Mouse (Mus musculus) limb, embryonic 14.5 days (tissue): ENCODE measurements at regions not wholly inside any gene's neighbourhood (a gene's known extent, or its start where the extent isn't known, plus 50 kb on each side); places are given as distances from the start of the nearest gene placed in this dataset.

Source experiments
- ATAC-seq: fragments of 200-750 bp; cut with Nextera tagmentation; 2 replicates; pipeline ENCODE4 v1.8.0; 2017; ENCODE audit warnings: low read depth, moderate number of reproducible peaks, moderate TSS enrichment; ENCODE audit not compliant: low FRiP score
- DNase-seq: peaks from one replicate; pipeline ENCODE4 v3.0.0-alpha.2; 2015; ENCODE audit warnings: low spot score
- H3K27ac ChIP-seq: fragments of 300-500 bp; sonication (generic); replicated peaks from 2 replicates; pipeline ENCODE4 v1.5.1; 2014; ENCODE audit warnings: low read depth, mild to moderate bottlenecking, low read length, moderate library complexity, mixed read lengths
- H3K27me3 ChIP-seq: fragments of 300-500 bp; sonication (generic); 2 replicates; pipeline ENCODE4 v1.6.1; 2014; ENCODE audit warnings: low read length, mixed read lengths; ENCODE audit not compliant: control insufficient read depth, insufficient read depth
- H3K36me3 ChIP-seq: fragments of 300-500 bp; sonication (generic); 2 replicates; pipeline ENCODE4 v1.6.1; 2014; ENCODE audit warnings: mild to moderate bottlenecking, low read length, moderate library complexity, mixed read lengths; ENCODE audit not compliant: control insufficient read depth, insufficient read depth
- H3K4me1 ChIP-seq: fragments of 300-500 bp; sonication (generic); 2 replicates; pipeline ENCODE4 v1.6.1; 2014; ENCODE audit warnings: antibody characterized with exemption, low read length, mixed read lengths; ENCODE audit not compliant: control insufficient read depth, insufficient read depth
- H3K4me2 ChIP-seq: fragments of 300-500 bp; sonication (generic); replicated peaks from 2 replicates; pipeline ENCODE4 v1.6.1; 2014; ENCODE audit warnings: low read depth, mild to moderate bottlenecking, low read length, moderate library complexity; ENCODE audit not compliant: severe bottlenecking
- H3K4me3 ChIP-seq: fragments of 300-500 bp; sonication (generic); replicated peaks from 2 replicates; pipeline ENCODE4 v1.5.1; 2014; ENCODE audit warnings: low read length
- H3K9ac ChIP-seq: fragments of 300-500 bp; sonication (generic); 2 replicates; pipeline ENCODE4 v1.6.1; 2014; ENCODE audit warnings: mild to moderate bottlenecking, low read depth, low read length, moderate library complexity; ENCODE audit not compliant: severe bottlenecking
- H3K9me3 ChIP-seq: fragments of 300-500 bp; sonication (generic); 2 replicates; pipeline ENCODE4 v1.6.1; 2016; ENCODE audit warnings: low read length; ENCODE audit not compliant: control insufficient read depth
- POLR2A ChIP-seq: fragments of 200-500 bp; IDR thresholded peaks from 2 replicates; pipeline ENCODE4 v1.8.0; 2012; ENCODE audit warnings: inconsistent platforms, mild to moderate bottlenecking, moderate library complexity, borderline replicate concordance; ENCODE audit not compliant: insufficient read depth, insufficient read length; ENCODE audit errors: extremely low read depth
- WGBS: fragments of 180-500 bp; shearing (Covaris S2); extraction: QIAGEN DNeasy Blood & Tissue Kit; methylation state at CpG from one replicate; pipeline ENCODE4 v1.1.7; 2014; 5-methylcytosine and 5-hydroxymethylcytosine counted together

GRCm38 (mm10) chr12:25365600-25366267, 268.8 kb upstream of the Id2 start:
- Histone ChIP-seq H3K4me1 (no peaks in the 10 kb centered on the region), H3K4me3 (no peak overlapping the region), H3K9me3 (no peaks in the 10 kb centered on the region), H3K36me3 (no peaks in the 10 kb centered on the region), H3K9ac (no peak overlapping the region), H3K27me3 (no peaks in the 10 kb centered on the region), H3K4me2 (no peak overlapping the region), H3K27ac (no peak overlapping the region)
- DNase-seq (no peak), ATAC-seq (no peak)
- TF ChIP-seq POLR2A: no peak
- WGBS: 50% methylated on average over 3 of the region's 3 CpGs

GRCm38 (mm10) chr12:25364966-25365568, 268.1 kb upstream of the Id2 start:
- Histone ChIP-seq H3K36me3 (no peaks in the 10 kb centered on the region), H3K4me3 (no peak overlapping the region), H3K27me3 (no peaks in the 10 kb centered on the region), H3K4me2 (no peak overlapping the region), H3K27ac (no peak overlapping the region), H3K9ac (no peak overlapping the region), H3K9me3 (no peaks in the 10 kb centered on the region), H3K4me1 (no peaks in the 10 kb centered on the region)
- WGBS: 50% methylated on average over 7 of the region's 7 CpGs
- DNase-seq: no peak
- no peak for TF ChIP-seq POLR2A
- ATAC-seq: no peak

GRCm38 (mm10) chr12:25363839-25364238, 266.9 kb upstream of the Id2 start:
- ATAC-seq: no peak
- no peak overlapping the region for H3K4me2 ChIP-seq
- no peaks in the 10 kb centered on the region for H3K27me3 ChIP-seq
- no peak overlapping the region for H3K9ac ChIP-seq
- no peak for DNase-seq
- no peak overlapping the region for H3K4me3 ChIP-seq
- H3K9me3 ChIP-seq: no peaks in the 10 kb centered on the region
- WGBS: 88% methylated on average over 9 of the region's 9 CpGs
- no peak for TF ChIP-seq POLR2A
- no peak overlapping the region for H3K27ac ChIP-seq
- H3K4me1 ChIP-seq: no peaks in the 10 kb centered on the region
- no peaks in the 10 kb centered on the region for H3K36me3 ChIP-seq

GRCm38 (mm10) chr12:25363341-25363740, 266.4 kb upstream of the Id2 start:
- H3K4me1 ChIP-seq: no peaks in the 10 kb centered on the region
- no peak overlapping the region for H3K4me2 ChIP-seq
- no peak overlapping the region for H3K4me3 ChIP-seq
- H3K27ac ChIP-seq: no peak overlapping the region
- ATAC-seq (no peak), DNase-seq (no peak)
- no peak for TF ChIP-seq POLR2A
- no peak overlapping the region for H3K9ac ChIP-seq
- no peaks in the 10 kb centered on the region for H3K36me3 ChIP-seq
- no peaks in the 10 kb centered on the region for H3K27me3 ChIP-seq
- no peaks in the 10 kb centered on the region for H3K9me3 ChIP-seq
- WGBS: 73% methylated on average over 3 of the region's 3 CpGs

- Histone ChIP-seq H3K4me3 (no peak overlapping the region), H3K9me3 (no peaks in the 10 kb centered on the region), H3K27ac (no peak overlapping the region), H3K36me3 (no peaks in the 10 kb centered on the region), H3K4me1 (no peaks in the 10 kb centered on the region), H3K27me3 (no peaks in the 10 kb centered on the region), H3K9ac (no peak overlapping the region), H3K4me2 (no peak overlapping the region)
- 95% methylated on average over 4 of the region's 4 CpGs for WGBS
- ATAC-seq (no peak), DNase-seq (no peak)
- no peak for TF ChIP-seq POLR2A
These were observed 265.8 kb upstream of the Id2 start for GRCm38 (mm10) chr12:25362771-25363170.
